Mouse (Mus musculus) lung, embryonic 14.5 days (tissue): ENCODE measurements at regions not wholly inside any gene's neighbourhood (a gene's known extent, or its start where the extent isn't known, plus 50 kb on each side); places are given as distances from the start of the nearest gene placed in this dataset.

ENCODE experiments used
- ATAC-seq: fragments of 200-750 bp; cut with Nextera tagmentation; 2 replicates; pipeline ENCODE4 v1.8.0; 2017; ENCODE audit warnings: mild to moderate bottlenecking, moderate TSS enrichment, moderate library complexity; ENCODE audit not compliant: insufficient read depth
- DNase-seq: peaks from one replicate; pipeline ENCODE4 v3.0.0-alpha.2; 2015
- H3K27ac ChIP-seq: fragments of 300-500 bp; sonication (generic); 2 replicates; pipeline ENCODE4 v1.5.1; 2014; ENCODE audit warnings: low read depth, mild to moderate bottlenecking, moderate library complexity
- H3K27me3 ChIP-seq: fragments of 300-500 bp; sonication (generic); 2 replicates; pipeline ENCODE4 v1.6.1; 2014; ENCODE audit warnings: low read length, control low read depth; ENCODE audit not compliant: insufficient read depth
- H3K36me3 ChIP-seq: fragments of 300-500 bp; sonication (generic); 2 replicates; pipeline ENCODE4 v1.6.1; 2014; ENCODE audit warnings: control low read depth; ENCODE audit not compliant: insufficient read depth
- H3K4me1 ChIP-seq: fragments of 300-500 bp; sonication (generic); 2 replicates; pipeline ENCODE4 v1.6.1; 2014; ENCODE audit warnings: antibody characterized with exemption, control low read depth; ENCODE audit not compliant: insufficient read depth
- H3K4me2 ChIP-seq: fragments of 300-500 bp; sonication (generic); 2 replicates; pipeline ENCODE4 v1.6.1; 2014; ENCODE audit warnings: mild to moderate bottlenecking
- H3K4me3 ChIP-seq: fragments of 300-500 bp; sonication (generic); 2 replicates; pipeline ENCODE4 v1.5.1; 2014; ENCODE audit warnings: low read depth, low read length
- H3K9ac ChIP-seq: fragments of 300-500 bp; sonication (generic); 2 replicates; pipeline ENCODE4 v1.6.1; 2014
- H3K9me3 ChIP-seq: fragments of 300-500 bp; sonication (generic); 2 replicates; pipeline ENCODE4 v1.6.1; 2016; ENCODE audit warnings: low read depth, low read length, control low read depth
- CTCF ChIP-seq: IDR thresholded peaks from 2 replicates; pipeline ENCODE4 v1.5.1; 2016; ENCODE audit warnings: antibody characterized with exemption, low read depth
- WGBS: fragments of 180-500 bp; shearing (Covaris S2); extraction: QIAGEN DNeasy Blood & Tissue Kit; methylation state at CpG from one replicate; pipeline ENCODE4 v1.1.7; 2014; 5-methylcytosine and 5-hydroxymethylcytosine counted together

- TF ChIP-seq CTCF = no peak
- ATAC-seq (no peak), DNase-seq (no peak)
- no peak overlapping the region for H3K9ac ChIP-seq
- H3K4me1 ChIP-seq = no peaks in the 10 kb centered on the region
- no peak overlapping the region for H3K27ac ChIP-seq
- no peaks in the 10 kb centered on the region for H3K27me3 ChIP-seq
- H3K4me2 ChIP-seq = no peak overlapping the region
- H3K36me3 ChIP-seq = no peaks in the 10 kb centered on the region
- H3K4me3 ChIP-seq = no peak overlapping the region
- WGBS = 42% methylated on average over 2 of the region's 2 CpGs
- H3K9me3 ChIP-seq = no peaks in the 10 kb centered on the region
Observed at GRCm38 (mm10) chr1:64257237-64257636, 135.2 kb upstream of the Klf7 start.

DNA sequence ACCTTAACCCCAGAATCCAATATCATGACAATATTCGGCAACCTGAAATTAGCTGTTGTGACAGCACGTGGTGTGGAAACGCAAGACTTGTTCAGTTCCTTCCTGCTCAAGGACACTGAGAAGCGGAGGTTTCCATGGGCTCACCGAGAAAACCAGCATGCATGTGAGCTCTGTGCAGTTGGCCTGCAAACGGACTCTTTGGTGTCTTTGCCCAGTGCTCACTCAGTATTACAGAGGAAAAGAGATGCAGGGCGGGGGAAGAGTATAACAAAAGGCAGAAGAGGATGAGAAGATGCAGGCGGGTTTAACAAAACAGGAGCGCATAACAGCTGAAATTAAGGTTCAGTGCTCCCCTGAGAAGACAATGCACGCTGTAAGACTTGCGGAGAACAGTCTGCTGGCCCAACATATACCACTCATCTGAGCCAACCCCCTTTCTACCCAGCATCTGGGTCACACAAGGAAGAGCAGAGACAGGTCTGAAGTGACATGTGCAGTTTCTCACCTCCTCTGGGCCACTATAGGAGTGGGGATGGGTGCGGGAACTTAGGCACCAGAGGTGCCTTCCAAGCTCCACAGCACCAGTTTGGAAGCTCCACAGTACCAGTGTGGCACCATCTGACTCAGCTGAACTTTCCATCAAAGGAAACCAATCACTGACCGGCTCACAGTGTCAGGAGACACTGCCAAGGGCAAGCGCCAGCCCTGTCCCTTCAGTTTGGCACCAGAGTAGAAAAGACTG is 133.6 kb upstream of the Klf7 start:
- H3K4me2 ChIP-seq = no peak overlapping the region
- no peak for TF ChIP-seq CTCF
- 80% methylated on average over 14 of the region's 14 CpGs for WGBS
- no peaks in the 10 kb centered on the region for H3K4me1 ChIP-seq
- no peaks in the 10 kb centered on the region for H3K27me3 ChIP-seq
- ATAC-seq = no peak
- DNase-seq = no peak
- H3K9ac ChIP-seq = no peak overlapping the region
- H3K27ac ChIP-seq = no peak overlapping the region
- no peaks in the 10 kb centered on the region for H3K36me3 ChIP-seq
- no peak overlapping the region for H3K4me3 ChIP-seq
- H3K9me3 ChIP-seq = no peaks in the 10 kb centered on the region

- no peaks in the 10 kb centered on the region for H3K36me3 ChIP-seq
- H3K4me3 ChIP-seq = no peak overlapping the region
- no peak overlapping the region for H3K27ac ChIP-seq
- ATAC-seq (no peak), DNase-seq (no peak)
- H3K4me1 ChIP-seq = no peaks in the 10 kb centered on the region
- no peak overlapping the region for H3K9ac ChIP-seq
- no peaks in the 10 kb centered on the region for H3K27me3 ChIP-seq
- 81% methylated on average over 8 of the region's 8 CpGs for WGBS
- H3K4me2 ChIP-seq = no peak overlapping the region
- H3K9me3 ChIP-seq = no peaks in the 10 kb centered on the region
- no peak for TF ChIP-seq CTCF
Observed at GRCm38 (mm10) chr1:64254673-64255072, 132.6 kb upstream of the Klf7 start.

GRCm38 (mm10) chr1:64253996-64254395 is 131.9 kb upstream of the Klf7 start:
- Histone ChIP-seq H3K4me2 (no peak overlapping the region), H3K36me3 (no peaks in the 10 kb centered on the region), H3K9me3 (no peaks in the 10 kb centered on the region), H3K27me3 (no peaks in the 10 kb centered on the region), H3K9ac (no peak overlapping the region), H3K4me3 (no peak overlapping the region), H3K4me1 (no peaks in the 10 kb centered on the region), H3K27ac (no peak overlapping the region)
- WGBS = 69% methylated on average over 8 of the region's 8 CpGs
- ATAC-seq (no peak), DNase-seq (no peak)
- no peak for TF ChIP-seq CTCF

DNA sequence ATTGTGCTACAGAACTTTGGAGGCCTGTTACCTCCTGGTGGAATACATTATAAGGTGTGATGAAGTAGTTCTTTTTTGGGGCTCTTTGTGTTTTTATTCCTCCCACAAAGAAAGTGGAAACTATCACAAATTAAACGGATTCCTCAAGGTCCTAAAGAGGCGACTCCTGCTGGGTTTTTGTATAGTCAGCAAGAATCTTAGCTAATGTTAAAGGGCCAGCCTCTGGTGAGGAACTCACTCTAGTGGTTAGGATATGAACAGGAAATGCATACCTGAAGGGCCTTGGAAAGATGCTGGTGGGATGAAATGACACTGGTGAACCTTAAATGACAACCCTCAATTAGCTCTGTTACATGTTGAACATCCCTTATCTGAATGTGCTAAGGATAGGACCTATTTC is 120.3 kb upstream of the Klf7 start:
- no peaks in the 10 kb centered on the region for H3K27me3 ChIP-seq
- no peaks in the 10 kb centered on the region for H3K9me3 ChIP-seq
- no peak overlapping the region for H3K9ac ChIP-seq
- no peaks in the 10 kb centered on the region for H3K4me1 ChIP-seq
- no peak overlapping the region for H3K4me3 ChIP-seq
- H3K4me2 ChIP-seq = no peak overlapping the region
- ATAC-seq (no peak), DNase-seq (no peak)
- no peak for TF ChIP-seq CTCF
- no peaks in the 10 kb centered on the region for H3K36me3 ChIP-seq
- 64% methylated on average over 2 of the region's 2 CpGs for WGBS
- H3K27ac ChIP-seq = no peak overlapping the region

GRCm38 (mm10) chr1:64229654-64230053 is 107.6 kb upstream of the Klf7 start:
- no peaks in the 10 kb centered on the region for H3K27me3 ChIP-seq
- no peak overlapping the region for H3K4me3 ChIP-seq
- H3K9me3 ChIP-seq = no peaks in the 10 kb centered on the region
- no peak overlapping the region for H3K4me2 ChIP-seq
- no peak for ATAC-seq
- H3K4me1 ChIP-seq = peaks cover 4% of the 10 kb centered on the region; the same call in 1 of the 2 replicates
- WGBS = 74% methylated on average over 1 of the region's 1 CpGs
- no peak overlapping the region for H3K27ac ChIP-seq
- DNase-seq = no peak
- H3K36me3 ChIP-seq = no peaks in the 10 kb centered on the region
- H3K9ac ChIP-seq = no peak overlapping the region
- TF ChIP-seq CTCF = no peak

DNA sequence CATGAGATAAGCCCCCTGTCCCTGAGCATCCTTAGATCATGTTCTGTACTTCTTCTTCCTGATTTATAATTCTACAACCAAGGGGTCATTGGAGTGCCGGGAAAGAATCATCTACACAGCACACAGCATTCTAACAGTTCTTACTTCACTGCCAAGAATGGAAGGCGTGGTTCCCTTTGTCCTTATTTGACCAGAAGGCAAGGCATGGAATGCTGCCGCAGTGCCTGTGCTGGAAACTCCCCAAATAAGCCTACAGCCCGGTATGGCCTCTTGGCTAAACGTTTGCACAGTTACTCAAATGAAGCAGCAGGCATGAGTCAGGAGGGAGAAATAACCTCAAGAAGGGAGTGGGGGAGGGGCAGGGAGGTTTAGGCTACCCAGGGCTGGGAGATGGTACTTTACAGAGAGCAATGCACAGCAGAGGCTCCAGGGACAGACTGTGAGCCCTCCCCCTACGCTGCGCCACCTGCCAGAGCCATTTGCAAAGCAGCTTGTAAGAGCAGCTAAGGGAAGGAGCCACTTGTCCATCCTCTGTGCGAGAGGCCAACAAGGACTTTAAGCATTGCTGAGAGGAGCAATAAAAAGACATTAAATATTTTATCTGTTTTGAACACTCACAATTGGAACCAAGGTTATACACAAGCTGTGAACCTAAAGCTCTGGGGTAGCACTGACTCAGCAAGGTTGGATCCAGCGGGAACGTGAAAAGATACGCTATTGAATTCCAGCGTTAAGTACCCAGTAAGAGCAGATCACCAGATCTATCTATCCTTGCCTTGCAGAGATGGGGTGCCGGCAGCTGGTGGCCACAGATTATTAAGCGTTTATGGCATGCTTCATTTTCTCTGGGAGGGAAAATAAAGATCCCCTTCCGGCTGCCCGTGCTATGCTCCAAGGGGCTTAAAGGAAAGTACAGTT is 104.2 kb upstream of the Klf7 start:
- Histone ChIP-seq H3K4me2 (0 out of 2 replicates have a peak overlapping the region, but pooled peaks have one; percentile 1), H3K9ac (no peak overlapping the region), H3K27me3 (no peaks in the 10 kb centered on the region), H3K4me1 (peaks cover 13% of the 10 kb centered on the region; the same call in 1 of the 2 replicates), H3K4me3 (no peak overlapping the region), H3K27ac (no peak overlapping the region), H3K36me3 (no peaks in the 10 kb centered on the region), H3K9me3 (no peaks in the 10 kb centered on the region)
- no peak for TF ChIP-seq CTCF
- 30% methylated on average over 16 of the region's 16 CpGs for WGBS
- peak; percentile 72 for DNase-seq
- peak; percentile 69; the same call in 1 of the 2 replicates for ATAC-seq
